Mouse (Mus musculus) spleen, postnatal 14 days (tissue): ENCODE data around the gene Sh3rf3.

Source experiments
- DNase-seq, 2 experiments: peaks; one replicate each; pipeline ENCODE4 v3.0.0; 2021 to 2022; ENCODE audit warnings: low spot score in 2 of 2

Gene Sh3rf3

GRCm38 (mm10) chr10:58854548-58855198, 41.5 kb downstream of the Sh3rf3 start:
- DNase-seq: no peak

GRCm38 (mm10) chr10:58855199-58855751, 42.1 kb downstream of the Sh3rf3 start:
- no peak for DNase-seq

- no peak for DNase-seq
These were observed 42.7 kb downstream of the Sh3rf3 start for GRCm38 (mm10) chr10:58855814-58856213.

- no peak for DNase-seq
These were observed 43.6 kb downstream of the Sh3rf3 start for GRCm38 (mm10) chr10:58856742-58857141.

GRCm38 (mm10) chr10:58864735-58865134, 51.6 kb downstream of the Sh3rf3 start:
- DNase-seq: no peak

- DNase-seq: no peak
These were observed 54.4 kb downstream of the Sh3rf3 start for GRCm38 (mm10) chr10:58867536-58867935.

GRCm38 (mm10) chr10:58869836-58870235, 56.7 kb downstream of the Sh3rf3 start:
- DNase-seq: no peak

GRCm38 (mm10) chr10:58871149-58871820, 58.1 kb downstream of the Sh3rf3 start:
- no peak for DNase-seq

- DNase-seq: no peak
These were observed 58.8 kb downstream of the Sh3rf3 start for GRCm38 (mm10) chr10:58871821-58872577.

- DNase-seq: no peak
These were observed 64.7 kb downstream of the Sh3rf3 start for GRCm38 (mm10) chr10:58877835-58878234.

- no peak for DNase-seq
These were observed 65.5 kb downstream of the Sh3rf3 start for GRCm38 (mm10) chr10:58878636-58879035.

- no peak for DNase-seq
These were observed 69.6 kb downstream of the Sh3rf3 start for GRCm38 (mm10) chr10:58882741-58883140.

- no peak for DNase-seq
These were observed 72.2 kb downstream of the Sh3rf3 start for GRCm38 (mm10) chr10:58885351-58885750.

- DNase-seq: no peak
These were observed 72.7 kb downstream of the Sh3rf3 start for GRCm38 (mm10) chr10:58885816-58886215.

- DNase-seq: no peak
These were observed 77.7 kb downstream of the Sh3rf3 start for GRCm38 (mm10) chr10:58890671-58891439.

GRCm38 (mm10) chr10:58895431-58895830, 82.3 kb downstream of the Sh3rf3 start:
- no peak for DNase-seq

GRCm38 (mm10) chr10:58897009-58897543, 83.9 kb downstream of the Sh3rf3 start:
- no peak for DNase-seq

- DNase-seq: no peak
These were observed 92.1 kb downstream of the Sh3rf3 start for GRCm38 (mm10) chr10:58905253-58905652.

- DNase-seq: no peak
These were observed 93.9 kb downstream of the Sh3rf3 start for GRCm38 (mm10) chr10:58907001-58907443.

- no peak for DNase-seq
These were observed 95.3 kb downstream of the Sh3rf3 start for GRCm38 (mm10) chr10:58908451-58908850.
